Mouse (Mus musculus) olfactory bulb, adult 2 months (tissue): ENCODE results near the gene Pdzrn4. TPM values are rescaled to one million over a fixed set of nuclear protein-coding genes. Genes with fewer than 3 reads are reported as not detected.
A peak's percentile ranks its signal among the peaks of the same experiment; 100 is the strongest.

Source experiments
- H3K27ac ChIP-seq: fragments of 200-500 bp; 2 replicates; pipeline ENCODE4 v1.5.1; 2012; ENCODE audit warnings: low read depth, low read length; ENCODE audit not compliant: insufficient read depth
- H3K4me1 ChIP-seq: fragments of 200-500 bp; 2 replicates; pipeline ENCODE4 v1.6.1; 2012; ENCODE audit warnings: low read length; ENCODE audit not compliant: control insufficient read depth, insufficient read depth
- H3K4me3 ChIP-seq: fragments of 200-500 bp; 2 replicates; pipeline ENCODE4 v1.5.1; 2012; ENCODE audit warnings: mild to moderate bottlenecking, low read depth, low read length, moderate library complexity; ENCODE audit not compliant: insufficient read depth
- CTCF ChIP-seq: fragments of 200-500 bp; IDR thresholded peaks from 2 replicates; pipeline ENCODE4 v1.5.1; 2012; ENCODE audit warnings: low read depth, mild to moderate bottlenecking, low read length, moderate library complexity; ENCODE audit not compliant: insufficient read depth
- POLR2A ChIP-seq: fragments of 200-500 bp; IDR thresholded peaks from 2 replicates; pipeline ENCODE4 v1.6.1; 2012; ENCODE audit warnings: mild to moderate bottlenecking, low read depth, low read length, moderate library complexity; ENCODE audit not compliant: insufficient read depth
- WGBS: fragments of 180-500 bp; shearing (Covaris S2); methylation state at CpG from one replicate; pipeline ENCODE4 v1.1.7; 2018; 5-methylcytosine and 5-hydroxymethylcytosine counted together
- polyA plus RNA-seq: library from polyadenylated mRNA; stranded (reverse); fragments of >200 nt; gene quantifications from 2 replicates; pipeline ENCODE4 v1.2.4, GENCODE M21; 2012; ENCODE audit warnings: low replicate concordance; ENCODE audit not compliant: missing spikeins, insufficient read depth, insufficient read length

Pdzrn4 gene
- polyA plus RNA-seq, 1 experiment, result not detected

- no peak for TF ChIP-seq CTCF
- no peak for TF ChIP-seq POLR2A
- 3% methylated on average over 18 of the region's 18 CpGs for WGBS
These were observed 202.0 kb downstream of the Pdzrn4 start for GRCm38 (mm10) chr15:92598380-92599295.

GRCm38 (mm10) chr15:92599381-92599780 lies 202.7 kb downstream of the Pdzrn4 start:
- 7% methylated on average over 7 of the region's 7 CpGs for WGBS
- TF ChIP-seq POLR2A, result no peak
- TF ChIP-seq CTCF, result no peak
- H3K4me1 ChIP-seq, result peaks cover 5% of the 10 kb centered on the region
- no peak overlapping the region for H3K27ac ChIP-seq
- H3K4me3 ChIP-seq, result no peak overlapping the region

More at GRCm38 (mm10) chr15:92598380-92599295, 202.0 kb downstream of the Pdzrn4 start:
- Histone ChIP-seq H3K4me3 (peak overlapping the region; percentile 39), H3K4me1 (peaks cover 5% of the 10 kb centered on the region), H3K27ac (no peak overlapping the region)

- Histone ChIP-seq H3K4me3 (no peak overlapping the region), H3K27ac (no peak overlapping the region), H3K4me1 (no peaks in the 10 kb centered on the region)
- no peak for TF ChIP-seq CTCF
- no peak for TF ChIP-seq POLR2A
- WGBS, result 96% methylated on average over 3 of the region's 3 CpGs
These were observed 214.2 kb downstream of the Pdzrn4 start for GRCm38 (mm10) chr15:92610866-92611265.

GRCm38 (mm10) chr15:92612386-92612785 lies 215.7 kb downstream of the Pdzrn4 start:
- no peak for TF ChIP-seq POLR2A
- WGBS, result 75% methylated on average over 1 of the region's 1 CpGs
- H3K4me1 ChIP-seq, result no peaks in the 10 kb centered on the region
- H3K27ac ChIP-seq, result no peak overlapping the region
- H3K4me3 ChIP-seq, result no peak overlapping the region

- Histone ChIP-seq H3K4me1 (no peaks in the 10 kb centered on the region), H3K27ac (no peak overlapping the region), H3K4me3 (no peak overlapping the region)
- WGBS, result 97% methylated on average over 3 of the region's 3 CpGs
- TF ChIP-seq CTCF (no peak), POLR2A (no peak)
These were observed 216.5 kb downstream of the Pdzrn4 start for GRCm38 (mm10) chr15:92613228-92613627.

GRCm38 (mm10) chr15:92621731-92622234 lies 225.1 kb downstream of the Pdzrn4 start:
- Histone ChIP-seq H3K4me1 (0 out of 2 replicates have a peak, but pooled peaks cover 4% of the 10 kb centered on the region), H3K4me3 (no peak overlapping the region), H3K27ac (no peak overlapping the region)
- 49% methylated on average over 9 of the region's 9 CpGs for WGBS
- TF ChIP-seq POLR2A (no peak), CTCF (no peak)

- WGBS, result 51% methylated on average over 5 of the region's 5 CpGs
- TF ChIP-seq POLR2A (no peak), CTCF (no peak)
- Histone ChIP-seq H3K4me3 (no peak overlapping the region), H3K27ac (no peak overlapping the region), H3K4me1 (0 out of 2 replicates have a peak, but pooled peaks cover 4% of the 10 kb centered on the region)
These were observed 225.6 kb downstream of the Pdzrn4 start for GRCm38 (mm10) chr15:92622323-92622722.

GRCm38 (mm10) chr15:92629172-92629571 lies 232.5 kb downstream of the Pdzrn4 start:
- TF ChIP-seq CTCF (no peak), POLR2A (no peak)
- Histone ChIP-seq H3K4me3 (no peak overlapping the region), H3K4me1 (peaks cover 2% of the 10 kb centered on the region; the same call in 1 of the 2 replicates), H3K27ac (no peak overlapping the region)
- WGBS, result 65% methylated on average over 2 of the region's 2 CpGs

GRCm38 (mm10) chr15:92634044-92634610 lies 237.4 kb downstream of the Pdzrn4 start:
- Histone ChIP-seq H3K4me3 (no peak overlapping the region), H3K4me1 (peaks cover 2% of the 10 kb centered on the region; the same call in 1 of the 2 replicates), H3K27ac (peak overlapping the region; percentile 30; the same call in 1 of the 2 replicates)
- TF ChIP-seq CTCF, result no peak
- no peak for TF ChIP-seq POLR2A
- 59% methylated on average over 14 of the region's 14 CpGs for WGBS
